Mouse (Mus musculus) ES-Bruce4 (cell line): ENCODE data around the gene Slfn14. TPM values are rescaled to one million over a fixed set of nuclear protein-coding genes. Genes with fewer than 3 reads are reported as not detected.
A peak's percentile ranks its signal among the peaks of the same experiment; 100 is the strongest.

ENCODE experiments used
- H3K27ac ChIP-seq: 2 replicates; pipeline ENCODE4 v1.5.1; 2012; ENCODE audit warnings: low read length, inconsistent platforms; ENCODE audit not compliant: insufficient read depth
- H3K27me3 ChIP-seq: 2 replicates; pipeline ENCODE4 v1.6.1; 2012; ENCODE audit warnings: mild to moderate bottlenecking, low read length, inconsistent platforms; ENCODE audit not compliant: control insufficient read depth, poor library complexity, insufficient read depth, severe bottlenecking
- H3K36me3 ChIP-seq: 2 replicates; pipeline ENCODE4 v1.6.1; 2012; ENCODE audit warnings: inconsistent platforms, mild to moderate bottlenecking, low read length, moderate library complexity; ENCODE audit not compliant: control insufficient read depth, poor library complexity, insufficient read depth, severe bottlenecking
- H3K4me1 ChIP-seq: one replicate; pipeline ENCODE4 v1.8.1; 2011; ENCODE audit warnings: low read length; ENCODE audit not compliant: control insufficient read depth, insufficient read depth
- H3K4me3 ChIP-seq: 2 replicates; pipeline ENCODE4 v1.5.1; 2011; ENCODE audit warnings: low read depth, mild to moderate bottlenecking, low read length
- H3K9ac ChIP-seq: 2 replicates; pipeline ENCODE4 v1.6.1; 2012; ENCODE audit warnings: low read depth, mild to moderate bottlenecking, inconsistent platforms; ENCODE audit not compliant: poor library complexity, severe bottlenecking
- H3K9me3 ChIP-seq: replicated peaks from 2 replicates; pipeline ENCODE4 v1.6.1; 2012; ENCODE audit warnings: mild to moderate bottlenecking, low read length, inconsistent platforms; ENCODE audit not compliant: control insufficient read depth, poor library complexity, insufficient read depth, severe bottlenecking
- CTCF ChIP-seq: IDR thresholded peaks from one replicate; pipeline ENCODE4 v1.8.1; 2011; ENCODE audit warnings: low read depth, low read length
- EP300 ChIP-seq: IDR thresholded peaks from 2 replicates; pipeline ENCODE4 v1.6.1; 2011; ENCODE audit warnings: low read depth, low read length; ENCODE audit not compliant: insufficient read depth
- POLR2A ChIP-seq: IDR thresholded peaks from one replicate; pipeline ENCODE4 v1.8.1; 2011; ENCODE audit warnings: low read length; ENCODE audit not compliant: insufficient read depth
- polyA plus RNA-seq: library from polyadenylated mRNA; stranded (reverse); fragments of >200 nt; gene quantifications from 2 replicates; pipeline ENCODE4 v1.2.4, GENCODE M21; 2011; ENCODE audit warnings: low read depth; ENCODE audit not compliant: missing spikeins, insufficient read depth, insufficient read length

Slfn14 gene
- polyA plus RNA-seq, 1 experiment: not detected

DNA sequence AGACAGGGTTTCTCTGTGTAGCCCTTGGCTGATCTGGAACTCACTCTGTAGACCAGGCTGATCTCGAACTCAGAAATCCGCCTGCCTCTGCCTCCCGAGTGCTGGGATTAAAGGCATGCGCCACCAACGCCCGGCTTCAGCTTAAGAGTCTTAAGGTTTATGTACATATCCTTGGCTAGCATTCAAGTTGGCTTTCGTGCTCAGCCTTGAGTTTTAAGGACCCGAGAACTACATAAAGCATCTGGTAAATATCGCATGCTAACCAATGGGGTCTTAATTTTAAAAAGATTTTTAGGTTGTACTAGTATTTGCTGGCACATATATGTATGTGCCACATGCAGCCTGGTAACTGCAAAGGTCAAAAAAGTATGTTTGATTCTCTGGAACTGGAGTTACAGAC, 13.2 kb upstream of the Slfn14 start:
- Histone ChIP-seq H3K4me1 (peaks cover 2% of the 10 kb centered on the region), H3K27ac (no peak overlapping the region), H3K4me3 (no peak overlapping the region), H3K9me3 (no peaks in the 10 kb centered on the region), H3K27me3 (no peaks in the 10 kb centered on the region), H3K36me3 (peaks cover 21% of the 10 kb centered on the region), H3K9ac (peak overlapping the region; percentile 81; the same call in 1 of the 2 replicates)
- no peak for TF ChIP-seq CTCF
- TF ChIP-seq POLR2A: no peak
- TF ChIP-seq EP300: no peak

DNA sequence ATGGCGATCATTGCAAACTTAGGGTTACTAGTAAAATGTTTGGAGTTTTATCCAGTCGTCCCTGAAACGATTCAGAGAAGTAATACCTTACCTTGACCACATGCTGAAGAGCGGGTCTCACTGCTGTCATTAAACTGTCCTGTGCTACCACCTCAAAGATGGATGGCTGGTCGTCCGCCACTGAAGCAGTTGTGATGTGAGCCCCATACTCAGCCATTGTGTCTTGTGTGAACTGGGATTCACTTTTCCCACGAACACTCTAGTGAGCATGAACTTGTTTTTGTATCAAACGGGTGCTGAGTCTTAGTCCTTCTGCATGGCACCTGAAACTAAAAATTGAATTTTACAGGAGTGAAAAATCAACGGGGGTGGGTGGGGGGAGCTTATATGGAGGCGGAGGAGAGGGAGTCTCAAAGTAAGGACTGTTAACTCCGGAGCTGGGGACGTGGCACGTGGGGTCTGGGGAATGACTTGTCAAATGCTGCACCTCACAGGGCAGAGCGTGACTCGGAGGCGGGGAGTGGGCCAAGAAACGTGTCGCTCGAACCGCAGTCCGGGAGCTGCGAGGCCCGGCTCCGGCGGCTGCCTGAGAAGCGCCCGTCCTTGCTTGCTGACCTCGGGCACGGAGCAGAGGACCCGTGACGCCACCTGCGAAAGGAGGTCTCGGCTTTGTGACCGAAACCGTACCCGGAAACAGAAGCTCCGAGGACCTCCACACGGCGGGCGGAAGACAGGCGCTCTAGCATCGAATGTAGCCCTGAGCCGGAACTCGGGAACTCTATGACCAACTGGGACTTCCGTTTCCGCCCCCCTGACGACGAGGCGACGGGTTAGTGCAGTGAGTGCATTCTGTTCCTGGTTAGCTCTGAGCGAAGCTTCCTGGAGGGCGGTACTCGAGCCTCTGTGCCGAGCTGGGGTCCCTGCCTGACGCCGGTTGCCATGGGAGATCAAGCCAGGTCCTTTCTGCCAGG, 12.0 kb upstream of the Slfn14 start, which contains the start of gene Ap2b1:
TSS of gene Ap2b1 (plus strand) at position 800 of the 971 bp plus-strand sequence.
- TF ChIP-seq POLR2A (peak; percentile 92), CTCF (no peak), EP300 (0 out of 2 replicates have a peak, but pooled peaks have one; percentile 47)
- Histone ChIP-seq H3K9ac (peak within 1 kb of the TSS; percentile 81), H3K36me3 (peaks cover 31% of the 10 kb centered on the region), H3K27ac (peak within 1 kb of the TSS; percentile 57), H3K4me1 (peaks cover 2% of the 10 kb centered on the region), H3K9me3 (no peaks in the 10 kb centered on the region), H3K4me3 (peak within 1 kb of the TSS; percentile 61), H3K27me3 (no peaks in the 10 kb centered on the region)

- Histone ChIP-seq H3K27me3 (no peaks in the 10 kb centered on the region), H3K9me3 (no peaks in the 10 kb centered on the region), H3K9ac (peak overlapping the region; percentile 81), H3K4me3 (peak overlapping the region; percentile 61), H3K4me1 (peaks cover 2% of the 10 kb centered on the region), H3K36me3 (peaks cover 32% of the 10 kb centered on the region), H3K27ac (no peak overlapping the region)
- TF ChIP-seq POLR2A (no peak), EP300 (no peak), CTCF (no peak)
Observed at GRCm38 (mm10) chr11:83297816-83298215, 11.3 kb upstream of the Slfn14 start.

- Histone ChIP-seq H3K9me3 (no peaks in the 10 kb centered on the region), H3K4me3 (no peak overlapping the region), H3K9ac (no peak overlapping the region), H3K27me3 (no peaks in the 10 kb centered on the region), H3K4me1 (peaks cover 2% of the 10 kb centered on the region), H3K27ac (no peak overlapping the region), H3K36me3 (peaks cover 32% of the 10 kb centered on the region)
- no peak for TF ChIP-seq CTCF
- no peak for TF ChIP-seq POLR2A
Observed at GRCm38 (mm10) chr11:83294133-83294532, 7.6 kb upstream of the Slfn14 start.

DNA sequence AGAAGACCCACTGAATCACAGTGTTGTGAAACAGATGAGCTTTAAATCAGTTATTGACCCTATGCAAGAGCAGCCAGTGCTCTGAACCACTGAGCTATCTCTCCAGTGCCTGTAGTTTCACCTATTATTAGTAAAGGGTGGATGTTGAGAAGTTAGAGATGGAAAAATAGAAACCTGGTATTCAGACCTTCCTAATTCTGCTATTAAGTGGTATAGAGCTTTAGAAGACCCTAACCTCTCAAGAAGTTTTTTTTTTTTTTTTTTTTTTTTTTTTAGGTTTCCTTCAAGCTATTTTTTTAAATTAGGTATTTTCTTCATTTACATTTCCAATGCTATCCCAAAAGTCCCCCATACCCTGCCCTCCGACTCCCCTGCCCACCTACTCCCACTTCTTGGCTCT, 6.7 kb upstream of the Slfn14 start:
- H3K4me1 ChIP-seq: peaks cover 2% of the 10 kb centered on the region
- peak overlapping the region; percentile 92 for H3K9ac ChIP-seq
- H3K9me3 ChIP-seq: no peaks in the 10 kb centered on the region
- no peak overlapping the region for H3K4me3 ChIP-seq
- H3K27ac ChIP-seq: no peak overlapping the region
- TF ChIP-seq POLR2A (no peak), EP300 (no peak), CTCF (no peak)
- H3K36me3 ChIP-seq: peaks cover 32% of the 10 kb centered on the region
- H3K27me3 ChIP-seq: no peaks in the 10 kb centered on the region

- Histone ChIP-seq H3K9ac (peak overlapping the region; percentile 92), H3K27ac (no peak overlapping the region)
Observed at GRCm38 (mm10) chr11:83292251-83292587, 5.7 kb upstream of the Slfn14 start.

More at GRCm38 (mm10) chr11:83292251-83292587, 5.7 kb upstream of the Slfn14 start:
- no peaks in the 10 kb centered on the region for H3K4me1 ChIP-seq
- TF ChIP-seq POLR2A: no peak
- TF ChIP-seq CTCF: no peak
- TF ChIP-seq EP300: no peak
- H3K27me3 ChIP-seq: no peaks in the 10 kb centered on the region
- peak overlapping the region; percentile 88 for H3K4me3 ChIP-seq
- no peaks in the 10 kb centered on the region for H3K9me3 ChIP-seq
- peaks cover 30% of the 10 kb centered on the region for H3K36me3 ChIP-seq
